Mouse (Mus musculus) midbrain, embryonic 14.5 days (tissue): ENCODE measurements at regions not wholly inside any gene's neighbourhood (a gene's known extent, or its start where the extent isn't known, plus 50 kb on each side); places are given as distances from the start of the nearest gene placed in this dataset.
A peak's percentile ranks its signal among the peaks of the same experiment; 100 is the strongest.

Experiments used
- ATAC-seq: fragments of 200-750 bp; cut with Nextera tagmentation; 2 replicates; pipeline ENCODE4 v1.8.0; 2017; ENCODE audit warnings: moderate number of reproducible peaks, moderate library complexity; ENCODE audit not compliant: low FRiP score, low TSS enrichment
- DNase-seq: peaks from one replicate; pipeline ENCODE4 v3.0.0-alpha.2; 2015
- H3K27ac ChIP-seq: fragments of 300-500 bp; sonication (generic); replicated peaks from 2 replicates; pipeline ENCODE4 v1.5.1; 2014; ENCODE audit warnings: mild to moderate bottlenecking, low read depth, low read length, moderate library complexity
- H3K27me3 ChIP-seq: fragments of 300-500 bp; sonication (generic); 2 replicates; pipeline ENCODE4 v1.6.1; 2014; ENCODE audit warnings: low read length, control low read depth, mixed read lengths; ENCODE audit not compliant: control insufficient read depth, insufficient read depth
- H3K36me3 ChIP-seq: fragments of 300-500 bp; sonication (generic); 2 replicates; pipeline ENCODE4 v1.6.1; 2014; ENCODE audit warnings: low read length, control low read depth; ENCODE audit not compliant: control insufficient read depth, insufficient read depth
- H3K4me1 ChIP-seq: fragments of 300-500 bp; sonication (generic); 2 replicates; pipeline ENCODE4 v1.6.1; 2014; ENCODE audit warnings: mild to moderate bottlenecking, antibody characterized with exemption, low read length, control low read depth; ENCODE audit not compliant: control insufficient read depth, insufficient read depth
- H3K4me2 ChIP-seq: fragments of 300-500 bp; sonication (generic); 2 replicates; pipeline ENCODE4 v1.6.1; 2014; ENCODE audit warnings: mild to moderate bottlenecking, low read length, moderate library complexity
- H3K4me3 ChIP-seq: fragments of 300-500 bp; sonication (generic); replicated peaks from 2 replicates; pipeline ENCODE4 v1.5.1; 2014; ENCODE audit warnings: low read depth, low read length
- H3K9ac ChIP-seq: fragments of 300-500 bp; sonication (generic); replicated peaks from 2 replicates; pipeline ENCODE4 v1.6.1; 2014; ENCODE audit warnings: mild to moderate bottlenecking, low read length, moderate library complexity
- H3K9me3 ChIP-seq: fragments of 300-500 bp; sonication (generic); 2 replicates; pipeline ENCODE4 v1.6.1; 2016; ENCODE audit warnings: low read length, control low read depth, mixed read lengths; ENCODE audit not compliant: control insufficient read depth
- WGBS: fragments of 180-500 bp; shearing (Covaris S2); extraction: QIAGEN DNeasy Blood & Tissue Kit; methylation state at CpG from one replicate; pipeline ENCODE4 v1.1.7; 2014; 5-methylcytosine and 5-hydroxymethylcytosine counted together

- Histone ChIP-seq H3K4me3 (no peak overlapping the region), H3K27me3 (no peaks in the 10 kb centered on the region), H3K4me2 (no peak overlapping the region), H3K9ac (no peak overlapping the region), H3K36me3 (no peaks in the 10 kb centered on the region), H3K9me3 (no peaks in the 10 kb centered on the region), H3K27ac (no peak overlapping the region), H3K4me1 (peaks cover 4% of the 10 kb centered on the region)
- WGBS: 85% methylated on average over 5 of the region's 5 CpGs
- no peak for DNase-seq
- 0 out of 2 replicates have a peak, but pooled peaks have one; percentile 6 for ATAC-seq
These were observed 208.0 kb upstream of the Btbd3 start for GRCm38 (mm10) chr2:138048341-138048740.

- H3K9me3 ChIP-seq: no peaks in the 10 kb centered on the region
- peaks cover 4% of the 10 kb centered on the region for H3K4me1 ChIP-seq
- 55% methylated on average over 11 of the region's 11 CpGs for WGBS
- H3K9ac ChIP-seq: no peak overlapping the region
- DNase-seq: no peak
- no peaks in the 10 kb centered on the region for H3K27me3 ChIP-seq
- H3K36me3 ChIP-seq: no peaks in the 10 kb centered on the region
- H3K4me2 ChIP-seq: no peak overlapping the region
- no peak overlapping the region for H3K27ac ChIP-seq
- ATAC-seq: no peak
- H3K4me3 ChIP-seq: no peak overlapping the region
These were observed 208.6 kb upstream of the Btbd3 start for GRCm38 (mm10) chr2:138047781-138048201.

GRCm38 (mm10) chr2:138047361-138047760 is 209.0 kb upstream of the Btbd3 start:
- no peaks in the 10 kb centered on the region for H3K27me3 ChIP-seq
- H3K27ac ChIP-seq: no peak overlapping the region
- no peak overlapping the region for H3K4me2 ChIP-seq
- H3K9ac ChIP-seq: no peak overlapping the region
- ATAC-seq (no peak), DNase-seq (no peak)
- 72% methylated on average over 10 of the region's 10 CpGs for WGBS
- peaks cover 4% of the 10 kb centered on the region for H3K4me1 ChIP-seq
- H3K36me3 ChIP-seq: no peaks in the 10 kb centered on the region
- no peaks in the 10 kb centered on the region for H3K9me3 ChIP-seq
- no peak overlapping the region for H3K4me3 ChIP-seq

GRCm38 (mm10) chr2:138046918-138047317 is 209.4 kb upstream of the Btbd3 start:
- no peaks in the 10 kb centered on the region for H3K36me3 ChIP-seq
- no peak overlapping the region for H3K9ac ChIP-seq
- no peak overlapping the region for H3K4me3 ChIP-seq
- no peak for DNase-seq
- H3K27ac ChIP-seq: no peak overlapping the region
- no peaks in the 10 kb centered on the region for H3K27me3 ChIP-seq
- H3K9me3 ChIP-seq: no peaks in the 10 kb centered on the region
- H3K4me2 ChIP-seq: no peak overlapping the region
- ATAC-seq: no peak
- WGBS: 93% methylated on average over 3 of the region's 3 CpGs
- H3K4me1 ChIP-seq: peaks cover 4% of the 10 kb centered on the region

- no peaks in the 10 kb centered on the region for H3K27me3 ChIP-seq
- H3K36me3 ChIP-seq: no peaks in the 10 kb centered on the region
- no peaks in the 10 kb centered on the region for H3K9me3 ChIP-seq
- H3K9ac ChIP-seq: no peak overlapping the region
- ATAC-seq (no peak), DNase-seq (no peak)
- 25% methylated on average over 5 of the region's 5 CpGs for WGBS
- H3K27ac ChIP-seq: no peak overlapping the region
- H3K4me3 ChIP-seq: no peak overlapping the region
- H3K4me2 ChIP-seq: no peak overlapping the region
- peaks cover 4% of the 10 kb centered on the region for H3K4me1 ChIP-seq
These were observed 210.3 kb upstream of the Btbd3 start for GRCm38 (mm10) chr2:138045933-138046642.

- no peaks in the 10 kb centered on the region for H3K36me3 ChIP-seq
- H3K4me2 ChIP-seq: no peak overlapping the region
- no peaks in the 10 kb centered on the region for H3K9me3 ChIP-seq
- no peak overlapping the region for H3K9ac ChIP-seq
- ATAC-seq (no peak), DNase-seq (no peak)
- no peaks in the 10 kb centered on the region for H3K27me3 ChIP-seq
- 89% methylated on average over 6 of the region's 6 CpGs for WGBS
- H3K4me1 ChIP-seq: peaks cover 2% of the 10 kb centered on the region
- no peak overlapping the region for H3K4me3 ChIP-seq
- H3K27ac ChIP-seq: no peak overlapping the region
These were observed 215.7 kb upstream of the Btbd3 start for GRCm38 (mm10) chr2:138040706-138041105.

- DNase-seq (no peak), ATAC-seq (no peak)
- Histone ChIP-seq H3K4me2 (no peak overlapping the region), H3K27me3 (no peaks in the 10 kb centered on the region), H3K9ac (no peak overlapping the region), H3K4me3 (no peak overlapping the region), H3K4me1 (no peaks in the 10 kb centered on the region), H3K9me3 (no peaks in the 10 kb centered on the region), H3K27ac (no peak overlapping the region), H3K36me3 (no peaks in the 10 kb centered on the region)
- 89% methylated on average over 5 of the region's 5 CpGs for WGBS
These were observed 216.1 kb upstream of the Btbd3 start for GRCm38 (mm10) chr2:138040302-138040701.

GRCm38 (mm10) chr2:138034123-138034736 is 222.1 kb upstream of the Btbd3 start:
- Histone ChIP-seq H3K36me3 (no peaks in the 10 kb centered on the region), H3K9me3 (no peaks in the 10 kb centered on the region), H3K4me2 (no peak overlapping the region), H3K27ac (peak overlapping the region; percentile 42; the same call in 1 of the 2 replicates), H3K4me3 (no peak overlapping the region), H3K27me3 (no peaks in the 10 kb centered on the region), H3K9ac (no peak overlapping the region), H3K4me1 (no peaks in the 10 kb centered on the region)
- no peak for ATAC-seq
- no peak for DNase-seq
- 73% methylated on average over 8 of the region's 8 CpGs for WGBS
